9 mouse cellular contexts compared by ENCODE assay signal in the genomic region with DNA sequence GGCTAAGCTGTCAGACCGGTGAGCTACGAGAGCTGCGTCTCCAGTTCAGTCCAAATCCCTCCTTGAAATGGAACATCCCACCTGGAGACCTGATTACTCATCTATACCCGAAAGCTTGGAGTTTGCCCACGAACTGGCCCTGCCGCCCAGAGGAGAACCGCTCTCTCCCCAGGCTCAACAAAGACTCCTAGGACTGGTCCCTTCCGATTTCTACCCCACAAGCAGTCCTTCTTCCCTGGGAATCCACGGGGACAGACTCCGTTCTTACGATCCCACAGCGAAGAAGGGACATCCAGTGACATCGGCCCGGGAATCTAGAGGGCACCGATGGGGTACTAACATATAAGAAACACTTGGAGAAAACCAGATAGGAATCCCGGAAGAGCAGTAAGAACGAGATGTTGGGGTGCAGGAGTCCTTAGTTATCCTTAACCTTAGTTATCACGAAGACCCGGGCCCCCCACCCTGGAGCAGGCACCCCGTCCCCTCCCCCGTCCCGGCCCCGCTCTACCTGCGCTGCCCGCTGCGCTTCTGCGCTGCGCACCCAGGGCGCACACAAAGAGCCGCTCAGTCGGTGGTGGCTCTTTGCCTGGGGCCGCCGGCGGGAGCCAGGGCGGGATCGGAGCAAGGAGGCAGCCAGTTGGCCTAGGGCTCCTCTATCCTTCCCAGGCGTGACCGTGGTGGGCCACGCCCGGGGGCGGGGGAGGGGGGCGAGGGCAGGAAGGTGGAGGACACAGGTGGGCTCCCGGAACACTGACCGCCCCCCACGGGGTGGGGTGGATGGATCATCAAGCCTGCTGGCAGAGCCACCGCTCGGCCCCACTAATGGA. TPM values are rescaled to one million over a fixed set of nuclear protein-coding genes. Genes with fewer than 3 reads are reported as not detected.
DNase-seq lines count a peak whose midpoint lies in the region; ATAC-seq and TF ChIP-seq lines count a peak whose summit lies in the region.
"Had no signal": no experiment of that assay in that cellular context is flagged by ENCODE, and none has a peak within 500 bp of the region (broad histone marks: within the 10 kb centered on the region; RNA-seq: fewer than 3 reads in every experiment).

Gene Chst5, minus strand, starts transcription at position 827 of the 830 bp plus-strand sequence.

- no peaks in the 10 kb centered on the region for H3K36me3 ChIP-seq in heart, embryonic 14.5 days (ENCODE audit: control insufficient read depth, insufficient read depth, low read length)
- H3K36me3 ChIP-seq in heart, adult 2 months (ENCODE audit: control insufficient read depth, insufficient read depth, low read length): no peaks in the 10 kb centered on the region
- no peaks in the 10 kb centered on the region for H3K36me3 ChIP-seq in embryonic facial prominence, embryonic 14.5 days (ENCODE audit: control insufficient read depth, insufficient read depth, low read length)
- no peaks in the 10 kb centered on the region for H3K36me3 ChIP-seq in limb, embryonic 15.5 days

- WGBS in heart, embryonic 14.5 days: 9% methylated on average over 47 of the region's 47 CpGs
- 9% methylated on average over 47 of the region's 47 CpGs for WGBS in heart, adult 2 months
- 7% methylated on average over 41 of the region's 47 CpGs for WGBS in embryonic facial prominence, embryonic 14.5 days
- 8% methylated on average over 46 of the region's 47 CpGs for WGBS in limb, embryonic 15.5 days

- TF ChIP-seq CTCF in heart, adult 2 months (IDR thresholded peaks at IDR 0.05): no peak

- TF ChIP-seq EP300 in heart, adult 2 months (IDR thresholded peaks at IDR 0.05; ENCODE audit: insufficient read depth, low read depth, low read length): no peak

- no peak within 1 kb of the TSS for H3K27ac ChIP-seq in heart, embryonic 14.5 days (replicated peaks in 1 of 2; ENCODE audit: control insufficient read depth in 1 of 2, insufficient read depth in 1 of 2, low read depth in 2 of 2, low read length in 2 of 2)
- no peak within 1 kb of the TSS for H3K27ac ChIP-seq in heart, adult 2 months
- H3K27ac ChIP-seq in embryonic facial prominence, embryonic 14.5 days (replicated peaks; ENCODE audit: low read depth, low read length): no peak within 1 kb of the TSS
- H3K27ac ChIP-seq in limb, embryonic 15.5 days: peak within 1 kb of the TSS; percentile 33; the same call in 1 of the 2 replicates

- peak within 1 kb of the TSS; percentile 67 for H3K4me2 ChIP-seq in heart, embryonic 14.5 days (ENCODE audit: low read length)
- peak within 1 kb of the TSS; percentile 82 for H3K4me2 ChIP-seq in embryonic facial prominence, embryonic 14.5 days (ENCODE audit: low read depth, low read length)
- peak within 1 kb of the TSS; percentile 69 for H3K4me2 ChIP-seq in limb, embryonic 15.5 days

- peak within 1 kb of the TSS; percentile 50; the same call in 1 of the 2 replicates for H3K9ac ChIP-seq in heart, embryonic 14.5 days (ENCODE audit: low read length)
- no peak within 1 kb of the TSS for H3K9ac ChIP-seq in heart, adult 2 months (ENCODE audit: low read depth, low read length)
- peak within 1 kb of the TSS; percentile 60 for H3K9ac ChIP-seq in embryonic facial prominence, embryonic 14.5 days (ENCODE audit: low read depth, low read length)
- peak within 1 kb of the TSS; percentile 15; the same call in 1 of the 2 replicates for H3K9ac ChIP-seq in limb, embryonic 15.5 days

- H3K79me2 ChIP-seq in heart, adult 2 months (replicated peaks; ENCODE audit: control insufficient read depth, insufficient read depth, low read length): no peaks in the 10 kb centered on the region

- H3K9me3 ChIP-seq in heart, embryonic 14.5 days (ENCODE audit: control insufficient read depth, low read length): no peaks in the 10 kb centered on the region
- no peaks in the 10 kb centered on the region for H3K9me3 ChIP-seq in embryonic facial prominence, embryonic 14.5 days (ENCODE audit: control insufficient read depth, low read length)
- no peaks in the 10 kb centered on the region for H3K9me3 ChIP-seq in limb, embryonic 15.5 days

- intact Hi-C loops in heart, adult 2 months (cut with DNase I): no loop called here

- peaks cover 7 to 12% of the 10 kb centered on the region in 2 experiments; a peak in 2 of 4 replicates for H3K4me1 ChIP-seq in heart, embryonic 14.5 days (ENCODE audit: control insufficient read depth in 2 of 2, insufficient read depth in 2 of 2, low read length in 2 of 2)
- no peaks in the 10 kb centered on the region for H3K4me1 ChIP-seq in heart, adult 2 months (ENCODE audit: control insufficient read depth, insufficient read depth, low read length)
- H3K4me1 ChIP-seq in embryonic facial prominence, embryonic 14.5 days (ENCODE audit: control insufficient read depth, insufficient read depth, low read length): peaks cover 11% of the 10 kb centered on the region
- H3K4me1 ChIP-seq in limb, embryonic 15.5 days: peaks cover 40% of the 10 kb centered on the region

- peaks cover 31% of the 10 kb centered on the region for H3K27me3 ChIP-seq in heart, embryonic 14.5 days (ENCODE audit: control insufficient read depth, insufficient read depth, low read length)
- peaks cover 6% of the 10 kb centered on the region for H3K27me3 ChIP-seq in heart, adult 2 months (ENCODE audit: control insufficient read depth, insufficient read depth, low read length)
- peaks cover 17% of the 10 kb centered on the region; the same call in 1 of the 2 replicates for H3K27me3 ChIP-seq in embryonic facial prominence, embryonic 14.5 days (replicated peaks; ENCODE audit: control insufficient read depth, insufficient read depth, low read length)
- H3K27me3 ChIP-seq in limb, embryonic 15.5 days: peaks cover 11% of the 10 kb centered on the region
- H3K27me3 ChIP-seq: CH12.LX had no signal

- peak within 1 kb of the TSS; percentile 28 to 31; a peak in 3 of 4 replicates for H3K4me3 ChIP-seq in heart, embryonic 14.5 days (ENCODE audit: control insufficient read depth in 1 of 2, insufficient read depth in 1 of 2, low read depth in 1 of 2, low read length in 2 of 2)
- no peak within 1 kb of the TSS for H3K4me3 ChIP-seq in heart, adult 2 months
- H3K4me3 ChIP-seq in embryonic facial prominence, embryonic 14.5 days (ENCODE audit: low read depth, low read length): peak within 1 kb of the TSS; percentile 45
- H3K4me3 ChIP-seq in limb, embryonic 15.5 days: peak within 1 kb of the TSS; percentile 41

- DNase-seq in heart, adult 2 months: no peak
- DNase-seq in Muller cell, postnatal 12 days (ENCODE audit: inconsistent ontology term): peak; percentile 22
- peak; percentile 54 for DNase-seq in embryonic facial prominence, embryonic 14.5 days (ENCODE audit: low spot score)
- DNase-seq in adrenal gland, adult (ENCODE audit: inconsistent age in 2 of 2, low spot score in 1 of 2): no peak
- DNase-seq in thymus, postnatal 14 days: no peak
- no peak for DNase-seq in thymus, adult 18-20 months

- no peak for ATAC-seq in heart, embryonic 14.5 days (ENCODE audit: insufficient number of reproducible peaks, insufficient read depth, low FRiP score, low read depth)
- peak; percentile 48 for ATAC-seq in embryonic facial prominence, embryonic 14.5 days (ENCODE audit: low read depth)
- no peak for ATAC-seq in limb, embryonic 15.5 days (ENCODE audit: insufficient number of reproducible peaks, low FRiP score, low TSS enrichment, low read depth)

- TF ChIP-seq POLR2A in heart, adult 2 months (IDR thresholded peaks at IDR 0.05; ENCODE audit: insufficient read depth, low read depth, low read length): no peak

RNA-seq across cellular contexts. Expression of gene Chst5, which starts in this region (rescaled TPM):
- 0.12 TPM in 1 of 2 replicates, not detected in the other for polyA plus RNA-seq in heart, embryonic 14.5 days (2014; fragmentation: Nextera tagmentation; extraction: Ambion mirVana)
- total RNA-seq in heart, adult 2 months (2021): not detected
- polyA plus RNA-seq in heart, adult 2 months (2012; rRNA removed): not detected in 2 replicates
- polyA plus RNA-seq in embryonic facial prominence, embryonic 14.5 days (2014; fragmentation: Nextera tagmentation; extraction: Ambion mirVana): 4.7 and 5.4 TPM in 2 replicates
- polyA plus RNA-seq in limb, embryonic 15.5 days (2015; fragmentation: Nextera tagmentation; extraction: Ambion mirVana): 16.3 and 18.5 TPM in 2 replicates
- total RNA-seq: CH12.LX had no signal

Comparison
In these comparisons a context has a peak if more than half of its experiments do, and no peak if none do; other contexts are left out.
1. DNase-seq: peak in Muller cell, postnatal 12 days (single experiment) and embryonic facial prominence, embryonic 14.5 days (single experiment); none in heart, adult 2 months (0 of 2), adrenal gland, adult (0 of 2), thymus, postnatal 14 days (single experiment) and thymus, adult 18-20 months (0 of 2).
2. Peak in every context shown above with its lines, with median percentiles within 50 percentile points of each other: H3K4me2 ChIP-seq.